8 mouse cellular contexts compared by ENCODE assay signal in the genomic region with DNA sequence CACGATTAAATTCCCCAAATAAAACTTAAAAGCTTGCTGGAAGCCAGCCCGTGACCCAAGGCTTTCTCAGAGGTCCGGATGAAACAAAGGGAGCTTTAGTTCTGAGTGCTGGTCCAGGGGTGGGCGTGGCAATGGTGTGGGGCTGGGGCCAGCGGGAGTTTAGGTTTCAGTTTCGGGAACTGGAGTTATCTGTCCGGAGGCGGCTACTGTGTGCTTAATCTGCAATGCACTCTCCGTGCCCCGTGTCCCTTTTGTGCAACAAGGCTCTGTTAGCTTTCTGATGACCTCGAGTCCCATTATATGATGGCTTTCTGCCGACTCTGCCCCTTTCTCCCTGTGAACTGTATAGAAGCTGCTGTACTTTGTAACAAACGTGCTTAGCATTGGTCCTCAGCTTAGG. TPM values are rescaled to one million over a fixed set of nuclear protein-coding genes. Genes with fewer than 3 reads are reported as not detected.
DNase-seq lines count a peak whose midpoint lies in the region; ATAC-seq lines count a peak whose summit lies in the region.

No protein-coding gene starts in this region.

- H3K4me3 ChIP-seq in hindbrain, embryonic 13.5 days = no peak overlapping the region
- H3K4me3 ChIP-seq in liver, embryonic 12.5 days = peak overlapping the region; percentile 43

- 12% methylated on average over 13 of the region's 13 CpGs for WGBS in hindbrain, embryonic 13.5 days
- 7% methylated on average over 13 of the region's 13 CpGs for WGBS in liver, embryonic 12.5 days (ENCODE audit: insufficient replicate concordance)

- no peaks in the 10 kb centered on the region for H3K9me3 ChIP-seq in hindbrain, embryonic 13.5 days
- no peaks in the 10 kb centered on the region for H3K9me3 ChIP-seq in liver, embryonic 12.5 days (replicated peaks)

- ATAC-seq in hindbrain, embryonic 13.5 days (ENCODE audit: low FRiP score) = no peak
- peak; percentile 45 for ATAC-seq in liver, embryonic 12.5 days
- ATAC-seq in megakaryocyte-erythroid progenitor cell, adult 5-6 weeks (replicated peaks; ENCODE audit: low FRiP score, low TSS enrichment, poor library complexity, severe bottlenecking) = no peak

- peak; percentile 63 for DNase-seq in 416B (ENCODE audit: low read depth)
- peak; percentile 11 for DNase-seq in adrenal gland, adult 8-10 months
- DNase-seq in gastrocnemius, adult 18-20 months (ENCODE audit: low spot score) = peak; percentile 55
- peak; percentile 23 to 31 for DNase-seq in natural killer cell, adult 2 months (ENCODE audit: low spot score in 2 of 2)
- DNase-seq in frontal cortex, postnatal 14 days (ENCODE audit: low spot score in 2 of 2) = no peak

- H3K4me2 ChIP-seq in hindbrain, embryonic 13.5 days = peak overlapping the region; percentile 25
- H3K4me2 ChIP-seq in liver, embryonic 12.5 days = peak overlapping the region; percentile 63

- 0 out of 2 replicates have a peak, but pooled peaks cover 6% of the 10 kb centered on the region for H3K27me3 ChIP-seq in hindbrain, embryonic 13.5 days
- peaks cover 16% of the 10 kb centered on the region for H3K27me3 ChIP-seq in liver, embryonic 12.5 days (replicated peaks)

- 0 out of 2 replicates have a peak, but pooled peaks cover 2% of the 10 kb centered on the region for H3K4me1 ChIP-seq in hindbrain, embryonic 13.5 days (replicated peaks)
- H3K4me1 ChIP-seq in liver, embryonic 12.5 days = peaks cover 21% of the 10 kb centered on the region

- no peak overlapping the region; the same call in 1 of the 2 replicates for H3K9ac ChIP-seq in hindbrain, embryonic 13.5 days
- H3K9ac ChIP-seq in liver, embryonic 12.5 days = 0 out of 2 replicates have a peak overlapping the region, but pooled peaks have one; percentile 7

- no peaks in the 10 kb centered on the region for H3K36me3 ChIP-seq in hindbrain, embryonic 13.5 days
- no peaks in the 10 kb centered on the region for H3K36me3 ChIP-seq in liver, embryonic 12.5 days

- no peak overlapping the region for H3K27ac ChIP-seq in hindbrain, embryonic 13.5 days
- H3K27ac ChIP-seq in liver, embryonic 12.5 days = peak overlapping the region; percentile 25; the same call in 1 of the 2 replicates

RNA-seq across cellular contexts. Expression of a gene that starts 3.6 kb away (rescaled TPM):
- 1 to 10 TPM in 1 of 4 experiments, under 1 TPM in 3; 0.27 to 1.1 (median 0.35) TPM for total RNA-seq in adrenal gland, adult 8-10 months (2022)
- total RNA-seq in gastrocnemius, adult 18-20 months (2021) = under 1 TPM in 1 of 2 experiments, not detected in 1; 0.09 TPM
- 0.09 and 0.13 TPM in 2 replicates for polyA plus RNA-seq in hindbrain, embryonic 13.5 days (2015; fragmentation: Nextera tagmentation; extraction: Ambion mirVana)
- polyA plus RNA-seq in liver, embryonic 12.5 days (2016; fragmentation: Nextera tagmentation; extraction: Ambion mirVana) = 0.63 and 0.91 TPM in 2 replicates
- 2.3 TPM in 1 of 2 replicates, not detected in the other for total RNA-seq in megakaryocyte-erythroid progenitor cell, adult 5-6 weeks (2014; fragmentation: Nextera tagmentation)
- 0.47 and 9.3 TPM in 2 replicates for total RNA-seq in megakaryocyte-erythroid progenitor cell, adult 5-6 weeks (2017)

RNA-seq across cellular contexts. Expression of a gene that starts 28.0 kb away (rescaled TPM):
- total RNA-seq in adrenal gland, adult 8-10 months (2022) = not detected
- total RNA-seq in gastrocnemius, adult 18-20 months (2021) = not detected
- polyA plus RNA-seq in hindbrain, embryonic 13.5 days (2015; fragmentation: Nextera tagmentation; extraction: Ambion mirVana) = not detected in 2 replicates
- polyA plus RNA-seq in liver, embryonic 12.5 days (2016; fragmentation: Nextera tagmentation; extraction: Ambion mirVana) = not detected in 2 replicates
- not detected in 2 replicates for total RNA-seq in megakaryocyte-erythroid progenitor cell, adult 5-6 weeks (2014; fragmentation: Nextera tagmentation)
- not detected in 2 replicates for total RNA-seq in megakaryocyte-erythroid progenitor cell, adult 5-6 weeks (2017)

RNA-seq across cellular contexts. Expression of a gene that starts 40.0 kb away (rescaled TPM):
- not detected for total RNA-seq in adrenal gland, adult 8-10 months (2022)
- 1 to 10 TPM; 1.4 TPM for total RNA-seq in gastrocnemius, adult 18-20 months (2021)
- not detected in 2 replicates for polyA plus RNA-seq in hindbrain, embryonic 13.5 days (2015; fragmentation: Nextera tagmentation; extraction: Ambion mirVana)
- polyA plus RNA-seq in liver, embryonic 12.5 days (2016; fragmentation: Nextera tagmentation; extraction: Ambion mirVana) = 0.37 and 0.47 TPM in 2 replicates
- total RNA-seq in megakaryocyte-erythroid progenitor cell, adult 5-6 weeks (2014; fragmentation: Nextera tagmentation) = 1.7 and 3.4 TPM in 2 replicates
- total RNA-seq in megakaryocyte-erythroid progenitor cell, adult 5-6 weeks (2017) = 0.88 and 2.1 TPM in 2 replicates

Comparison
In these comparisons a context has a peak if more than half of its experiments do, and no peak if none do; other contexts are left out.
1. DNase-seq: peak in 416B (single experiment), adrenal gland, adult 8-10 months (single experiment), gastrocnemius, adult 18-20 months (single experiment) and natural killer cell, adult 2 months (2 of 2); none in frontal cortex, postnatal 14 days (0 of 2).